Mouse (Mus musculus) lung, postnatal 10 days (tissue): ENCODE measurements around the gene 1110051M20Rik.

Experiments used
- DNase-seq: peaks from one replicate; pipeline ENCODE4 v3.0.0; 2021

The 1110051M20Rik gene

GRCm38 (mm10) chr2:91257126-91257980 lies 187.2 kb downstream of the 1110051M20Rik start:
- DNase-seq, result peak; percentile 72

- peak; percentile 65 for DNase-seq
These were observed 188.0 kb downstream of the 1110051M20Rik start for GRCm38 (mm10) chr2:91256256-91257125.

GRCm38 (mm10) chr2:91255661-91256150 lies 188.8 kb downstream of the 1110051M20Rik start, which contains the start of gene Pacsin3:
Gene Pacsin3 (plus strand): TSS chr2:91255954.
- peak; percentile 47 for DNase-seq

GRCm38 (mm10) chr2:91254725-91255380 lies 189.7 kb downstream of the 1110051M20Rik start:
- no peak for DNase-seq

- DNase-seq, result no peak
These were observed 192.0 kb downstream of the 1110051M20Rik start for GRCm38 (mm10) chr2:91252512-91252911.

GRCm38 (mm10) chr2:91252001-91252400 lies 192.5 kb downstream of the 1110051M20Rik start:
- DNase-seq, result no peak

- DNase-seq, result no peak
These were observed 196.1 kb downstream of the 1110051M20Rik start for GRCm38 (mm10) chr2:91248366-91248765.

- DNase-seq, result no peak
These were observed 199.8 kb downstream of the 1110051M20Rik start for GRCm38 (mm10) chr2:91244557-91245228.

- no peak for DNase-seq
These were observed 201.1 kb downstream of the 1110051M20Rik start for GRCm38 (mm10) chr2:91243416-91243815.

GRCm38 (mm10) chr2:91242547-91242946 lies 202.0 kb downstream of the 1110051M20Rik start:
- no peak for DNase-seq

GRCm38 (mm10) chr2:91237511-91238080 lies 206.9 kb downstream of the 1110051M20Rik start:
- peak; percentile 30 for DNase-seq

- peak; percentile 96 for DNase-seq
These were observed 207.6 kb downstream of the 1110051M20Rik start, which contains the start of gene Ddb2 for GRCm38 (mm10) chr2:91236601-91237510. Gene Ddb2 (minus strand): TSS chr2:91236982.

GRCm38 (mm10) chr2:91229735-91230134 lies 214.8 kb downstream of the 1110051M20Rik start:
- DNase-seq, result no peak
